Mouse (Mus musculus) CH12.LX (cell line): ENCODE measurements around the gene Fpr1. TPM values are rescaled to one million over a fixed set of nuclear protein-coding genes. Genes with fewer than 3 reads are reported as not detected.
A peak's percentile ranks its signal among the peaks of the same experiment; 100 is the strongest.

Source experiments
- DNase-seq: peaks from one replicate; pipeline ENCODE4 v3.0.0-alpha.2; 2013; ENCODE audit errors: extremely low read depth
- H3K27ac ChIP-seq: 2 replicates; pipeline ENCODE4 v1.5.1; 2012; ENCODE audit warnings: low read depth, mild to moderate bottlenecking, control low read depth, moderate library complexity; ENCODE audit not compliant: insufficient read depth
- H3K27me3 ChIP-seq: replicated peaks from 2 replicates; pipeline ENCODE3; 2012; ENCODE audit warnings: inconsistent platforms
- H3K36me3 ChIP-seq, 2 experiments: replicated peaks in 1 of 2; 2 replicates each; pipeline versions ENCODE3 to v1.6.1; 2012; ENCODE audit warnings: inconsistent platforms in 1 of 2, low read length in 1 of 2, mild to moderate bottlenecking in 1 of 2, mixed read lengths in 1 of 2, moderate library complexity in 1 of 2; ENCODE audit not compliant: control insufficient read depth in 1 of 2, insufficient read depth in 1 of 2
- H3K4me1 ChIP-seq, 2 experiments: 2 replicates each; pipeline ENCODE4 v1.6.1; 2012; ENCODE audit warnings: inconsistent platforms in 1 of 2, moderate library complexity in 1 of 2; ENCODE audit not compliant: insufficient read depth in 2 of 2, control insufficient read depth in 1 of 2
- H3K4me2 ChIP-seq: 2 replicates; pipeline ENCODE4 v1.6.1; 2012; ENCODE audit warnings: low read depth, mild to moderate bottlenecking, control low read depth; ENCODE audit not compliant: poor library complexity, insufficient read depth, severe bottlenecking
- H3K4me3 ChIP-seq, 3 experiments: fragments of 150-350 bp in 1 of 3; sonication (generic) in 1 of 3; replicated peaks in 1 of 3; 2 replicates each; pipeline versions ENCODE3 to v1.5.1; 2011 to 2012; ENCODE audit warnings: low read depth in 2 of 3, low read length in 2 of 3, mild to moderate bottlenecking in 2 of 3, moderate library complexity in 2 of 3, control low read depth in 1 of 3, improper control_type of control experiment in 1 of 3, inconsistent platforms in 1 of 3, mixed read lengths in 1 of 3; ENCODE audit not compliant: poor library complexity in 1 of 3
- H3K79me2 ChIP-seq: replicated peaks from 2 replicates; pipeline ENCODE4 v1.6.1; 2012; ENCODE audit warnings: mild to moderate bottlenecking, moderate library complexity; ENCODE audit not compliant: control insufficient read depth, poor library complexity, insufficient read depth, severe bottlenecking; ENCODE audit errors: extremely low read depth
- H3K9ac ChIP-seq: 2 replicates; pipeline ENCODE4 v1.6.1; 2012; ENCODE audit warnings: low read depth, mild to moderate bottlenecking, control low read depth, moderate library complexity; ENCODE audit not compliant: insufficient read depth
- H3K9me3 ChIP-seq: replicated peaks from 2 replicates; pipeline ENCODE3; 2012; ENCODE audit warnings: low read length, inconsistent platforms, mixed read lengths
- CHD1 ChIP-seq: IDR thresholded peaks from 2 replicates; pipeline ENCODE4 v1.6.1; 2012; ENCODE audit warnings: low read depth, low read length, improper control_type of control experiment, inconsistent platforms
- CTCF ChIP-seq, 2 experiments: IDR thresholded peaks in 1 of 2; conservative IDR thresholded peaks in 1 of 2; 2 replicates each; pipeline ENCODE4 v1.5.1; 2011 to 2012; ENCODE audit warnings: low read depth in 2 of 2, low read length in 2 of 2, improper control_type of control experiment in 1 of 2, inconsistent platforms in 1 of 2, mild to moderate bottlenecking in 1 of 2, moderate library complexity in 1 of 2
- ELF1 ChIP-seq: IDR thresholded peaks from 2 replicates; pipeline ENCODE4 v1.6.1; 2014; ENCODE audit warnings: low read depth, mild to moderate bottlenecking, inconsistent platforms, low read length, improper control_type of control experiment
- ETS1 ChIP-seq: conservative IDR thresholded peaks from 2 replicates; pipeline ENCODE4 v1.6.1; 2012; ENCODE audit warnings: low read depth, mild to moderate bottlenecking, inconsistent platforms, low read length, improper control_type of control experiment, moderate library complexity
- GABPA ChIP-seq: IDR thresholded peaks from 2 replicates; pipeline ENCODE4 v1.6.1; 2012; ENCODE audit warnings: low read depth, low read length, improper control_type of control experiment, inconsistent platforms; ENCODE audit not compliant: insufficient replicate concordance
- HCFC1 ChIP-seq: IDR thresholded peaks from 2 replicates; pipeline ENCODE4 v1.6.1; 2012; ENCODE audit warnings: low read depth, mild to moderate bottlenecking, inconsistent platforms, low read length, improper control_type of control experiment
- IRF4 ChIP-seq: IDR thresholded peaks from 2 replicates; pipeline ENCODE4 v1.6.1; 2014; ENCODE audit warnings: low read depth, mild to moderate bottlenecking, inconsistent platforms, low read length, improper control_type of control experiment
- JUN ChIP-seq: IDR thresholded peaks from 2 replicates; pipeline ENCODE4 v1.6.1; 2011; ENCODE audit warnings: low read depth, mild to moderate bottlenecking, low read length, improper control_type of control experiment, moderate library complexity; ENCODE audit not compliant: insufficient read depth
- JUND ChIP-seq: conservative IDR thresholded peaks from 2 replicates; pipeline ENCODE4 v1.6.1; 2011; ENCODE audit warnings: low read depth, low read length, improper control_type of control experiment
- KAT2A ChIP-seq: IDR thresholded peaks from 2 replicates; pipeline ENCODE4 v1.6.1; 2012; ENCODE audit warnings: low read length, improper control_type of control experiment, inconsistent platforms; ENCODE audit not compliant: insufficient replicate concordance
- MAFK ChIP-seq: IDR thresholded peaks from 2 replicates; pipeline ENCODE4 v1.6.1; 2011; ENCODE audit warnings: low read length, improper control_type of control experiment; ENCODE audit not compliant: insufficient replicate concordance
- MAX ChIP-seq: IDR thresholded peaks from 2 replicates; pipeline ENCODE4 v1.6.1; 2011; ENCODE audit warnings: low read length, improper control_type of control experiment
- MEF2A ChIP-seq: IDR thresholded peaks from 2 replicates; pipeline ENCODE4 v1.6.1; 2014; ENCODE audit warnings: low read depth, mild to moderate bottlenecking, inconsistent platforms, low read length, improper control_type of control experiment, borderline replicate concordance
- MXI1 ChIP-seq: IDR thresholded peaks from 2 replicates; pipeline ENCODE4 v1.6.1; 2011; ENCODE audit warnings: mild to moderate bottlenecking, low read depth, low read length, improper control_type of control experiment
- MYC ChIP-seq: IDR thresholded peaks from 2 replicates; pipeline ENCODE4 v1.6.1; 2011; ENCODE audit warnings: low read depth, mild to moderate bottlenecking, improper control_type of control experiment, low read length
- NELFE ChIP-seq: IDR thresholded peaks from 2 replicates; pipeline ENCODE4 v1.6.1; 2011; ENCODE audit warnings: low read depth, low read length, improper control_type of control experiment
- PAX5 ChIP-seq: IDR thresholded peaks from 2 replicates; pipeline ENCODE4 v1.6.1; 2012; ENCODE audit warnings: low read length, inconsistent platforms, mixed read lengths
- RAD21 ChIP-seq: IDR thresholded peaks from 2 replicates; pipeline ENCODE4 v1.6.1; 2011; ENCODE audit warnings: low read depth, mild to moderate bottlenecking, low read length, improper control_type of control experiment, moderate library complexity
- RCOR1 ChIP-seq: conservative IDR thresholded peaks from 2 replicates; pipeline ENCODE4 v1.6.1; 2012; ENCODE audit warnings: low read depth, mild to moderate bottlenecking, inconsistent platforms, low read length, improper control_type of control experiment
- SMC3 ChIP-seq: IDR thresholded peaks from 2 replicates; pipeline ENCODE4 v1.6.1; 2011; ENCODE audit warnings: low read depth, low read length, improper control_type of control experiment
- TBP ChIP-seq: conservative IDR thresholded peaks from 2 replicates; pipeline ENCODE4 v1.6.1; 2011; ENCODE audit warnings: low read depth, low read length, improper control_type of control experiment
- USF1 ChIP-seq: IDR thresholded peaks from 2 replicates; pipeline ENCODE4 v1.6.1; 2014; ENCODE audit warnings: low read depth, mild to moderate bottlenecking, inconsistent platforms, low read length, improper control_type of control experiment
- ZC3H11A ChIP-seq: IDR thresholded peaks from 2 replicates; pipeline ENCODE4 v1.6.1; 2012; ENCODE audit warnings: low read depth, mild to moderate bottlenecking, inconsistent platforms, low read length, improper control_type of control experiment
- ZKSCAN1 ChIP-seq: IDR thresholded peaks from 2 replicates; pipeline ENCODE4 v1.6.1; 2012; ENCODE audit warnings: low read depth, inconsistent platforms, low read length, improper control_type of control experiment, borderline replicate concordance
- ZMIZ1 ChIP-seq: IDR thresholded peaks from 2 replicates; pipeline ENCODE4 v1.6.1; 2012; ENCODE audit warnings: low read depth, mild to moderate bottlenecking, inconsistent platforms, low read length, improper control_type of control experiment
- dilution Hi-C: fragments of 300-500 bp; cut with MboI; formaldehyde crosslinking; loops from 2 replicates; pipeline ENCODE4 v1.14.3; 2020; ENCODE audit warnings: low sequenced_read_pairs; ENCODE audit not compliant: extremely low pct_unique_long_range_greater_than_20kb, extremely low pct_ligation_motif_present
- in situ Hi-C: fragments of 300-500 bp; cut with MboI; formaldehyde crosslinking; loops from 3 replicates; pipeline ENCODE4 v1.14.3; 2019; ENCODE audit warnings: low sequenced_read_pairs, low pct_ligation_motif_present, low pct_unique_long_range_greater_than_20kb, mixed read lengths
- polyA plus RNA-seq: library from polyadenylated mRNA; unstranded; fragments of >175 nt; gene quantifications from 2 replicates; pipeline ENCODE4 v1.2.1, GENCODE M21; 2012; ENCODE audit warnings: low read depth; ENCODE audit not compliant: insufficient read length
- total RNA-seq, 2 experiments: library from RNA; depleted of rRNA; stranded (reverse); fragments of 300-350 nt in 1 of 2; fragments of >200 nt in 1 of 2; gene quantifications; 2 replicates each; pipeline ENCODE4 v1.2.3; 2012 to 2014

The Fpr1 gene
- total and polyA plus RNA-seq, 3 experiments: not detected

DNA sequence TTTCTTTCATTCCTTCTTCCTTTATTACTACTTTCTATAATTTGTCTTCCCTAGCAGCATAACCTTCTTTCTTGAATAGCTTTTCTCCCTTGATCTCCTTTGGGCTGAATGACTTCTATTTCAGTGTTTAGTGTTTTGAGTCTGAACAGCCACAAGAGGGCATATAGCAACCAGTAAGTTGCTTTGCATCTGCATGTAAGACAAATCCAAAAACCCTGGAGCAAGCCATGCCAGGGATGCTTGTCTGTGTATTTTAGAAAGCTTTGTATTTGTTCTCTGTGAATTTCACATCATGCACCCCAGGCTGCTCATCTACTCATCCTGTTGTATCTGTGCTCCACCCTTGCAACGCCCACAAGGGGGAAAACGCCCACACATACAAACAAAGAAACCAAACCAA lies 15.5 kb upstream of the Fpr1 start:
- TF ChIP-seq RAD21: peak; percentile 76
- TF ChIP-seq SMC3: peak; percentile 64
- peak; percentile 14 to 75; a peak in 2 of 4 replicates for TF ChIP-seq CTCF (conservative IDR thresholded peaks at IDR 0.05 in 1 of 2, IDR thresholded peaks at IDR 0.05 in 1 of 2; ENCODE audit: low read depth in 2 of 2, low read length in 2 of 2)
- TF ChIP-seq MAX: no peak
- TF ChIP-seq, all 38 proteins: peak for 3
- Histone ChIP-seq H3K4me1 (peaks cover 2 to 20% of the 10 kb centered on the region in 2 experiments; a peak in 3 of 4 replicates), H3K27me3 (no peaks in the 10 kb centered on the region), H3K4me3 (no peak overlapping the region), H3K27ac (no peak overlapping the region), H3K9ac (no peak overlapping the region), H3K4me2 (no peak overlapping the region), H3K9me3 (no peaks in the 10 kb centered on the region), H3K36me3 (no peaks in the 10 kb centered on the region), H3K79me2 (no peaks in the 10 kb centered on the region)
- in situ Hi-C loops: loop anchor here (5.0 kb wide), 1 partner anchor 132 kb away; no protein-coding TSS in a partner anchor
- peak; percentile 47 for DNase-seq
- dilution Hi-C loops: no loop called here

DNA sequence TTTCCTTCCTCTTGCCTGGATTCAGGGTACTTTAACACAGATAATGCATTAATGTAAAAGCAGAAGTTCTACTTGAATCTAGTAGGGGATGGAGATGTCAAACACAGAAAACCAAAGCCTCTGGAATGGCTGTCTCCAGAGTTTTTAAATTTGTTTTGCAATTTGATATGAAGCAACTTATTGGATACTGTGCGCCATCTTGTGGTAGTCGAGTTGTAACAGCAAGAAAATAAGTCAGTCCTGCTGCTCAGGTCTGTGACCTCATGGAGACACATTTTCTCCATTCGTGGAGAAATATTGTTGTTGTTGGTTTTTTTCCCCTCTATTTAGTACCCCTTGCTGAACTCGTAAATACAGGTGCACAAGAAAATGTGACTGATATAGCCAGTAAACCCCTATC lies 12.3 kb upstream of the Fpr1 start:
- TF ChIP-seq ZKSCAN1 (no peak), RCOR1 (no peak), ETS1 (no peak), ZMIZ1 (no peak), ELF1 (no peak), CTCF (conservative IDR thresholded peaks at IDR 0.05 in 1 of 2, IDR thresholded peaks at IDR 0.05 in 1 of 2; ENCODE audit: low read depth in 2 of 2, low read length in 2 of 2) (peak; percentile 67 to 86), GABPA (no peak), IRF4 (no peak), MYC (no peak), TBP (no peak), NELFE (no peak), JUN (no peak), MAFK (no peak), ZC3H11A (peak; percentile 19; the same call in 1 of the 2 replicates), MEF2A (no peak), CHD1 (no peak), PAX5 (no peak), JUND (no peak), RAD21 (peak; percentile 79), SMC3 (peak; percentile 81), KAT2A (no peak), HCFC1 (no peak), MXI1 (no peak), USF1 (no peak)
- Histone ChIP-seq H3K36me3 (no peaks in the 10 kb centered on the region), H3K4me3 (no peak overlapping the region), H3K79me2 (no peaks in the 10 kb centered on the region), H3K27me3 (no peaks in the 10 kb centered on the region), H3K9ac (no peak overlapping the region), H3K4me2 (no peak overlapping the region), H3K4me1 (peaks cover 2 to 13% of the 10 kb centered on the region in 2 experiments; a peak in 3 of 4 replicates), H3K27ac (no peak overlapping the region), H3K9me3 (no peaks in the 10 kb centered on the region)
- dilution Hi-C loops: no loop called here
- in situ Hi-C loops: loop anchor here (5.0 kb wide), 1 partner anchor 129 kb away; no protein-coding TSS in a partner anchor
- peak; percentile 66 for DNase-seq
